Mouse (Mus musculus) cerebellum, adult 9-11 months (tissue): ENCODE data around the gene Prm1.
"Not testable (repeated sequence)": the region's sequence is repeated elsewhere in the genome, so short reads cannot be mapped to it uniquely, and the experiment has no call there.

Source experiments
- DNase-seq: peaks from one replicate; pipeline ENCODE4 v3.0.0; 2022

The Prm1 gene

DNA sequence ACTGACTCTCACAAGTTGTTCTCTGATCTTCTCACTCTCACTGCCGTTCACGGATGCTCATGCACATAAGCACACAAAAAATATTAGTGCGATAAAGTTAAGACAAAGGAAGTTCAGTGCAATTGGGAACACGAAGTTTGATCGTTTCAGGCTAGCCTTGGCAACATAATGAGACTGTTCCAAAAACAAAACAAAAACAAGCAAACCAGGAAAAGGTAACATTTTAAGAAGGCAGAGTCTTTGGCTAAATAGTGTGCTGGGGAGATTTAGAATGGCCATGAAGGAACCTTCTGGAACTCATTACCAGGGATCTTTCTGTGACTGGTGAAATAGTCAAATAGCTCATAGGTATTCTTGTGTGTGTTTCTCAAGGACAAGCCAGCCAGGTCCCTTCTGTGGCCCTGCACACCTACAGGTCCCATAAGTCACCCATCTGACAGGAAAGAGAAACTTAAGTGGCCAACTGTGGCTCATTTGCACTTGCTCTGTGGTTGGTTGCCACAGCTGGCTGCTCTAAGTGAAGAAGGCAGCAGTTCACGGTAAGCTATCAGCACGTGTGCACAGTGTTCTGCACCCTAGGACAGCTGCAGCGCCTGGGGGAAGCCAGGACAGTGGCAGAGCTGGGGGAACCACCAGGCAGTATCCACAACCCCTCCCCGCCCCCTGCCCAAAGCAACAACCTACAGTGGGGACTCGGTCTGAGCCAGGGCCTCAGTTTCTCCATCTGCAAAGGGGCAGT lies at the start of gene Prm1:
Gene Prm1, minus strand, starts transcription at position 51 of the 739 bp plus-strand sequence.
- no peak for DNase-seq

DNA sequence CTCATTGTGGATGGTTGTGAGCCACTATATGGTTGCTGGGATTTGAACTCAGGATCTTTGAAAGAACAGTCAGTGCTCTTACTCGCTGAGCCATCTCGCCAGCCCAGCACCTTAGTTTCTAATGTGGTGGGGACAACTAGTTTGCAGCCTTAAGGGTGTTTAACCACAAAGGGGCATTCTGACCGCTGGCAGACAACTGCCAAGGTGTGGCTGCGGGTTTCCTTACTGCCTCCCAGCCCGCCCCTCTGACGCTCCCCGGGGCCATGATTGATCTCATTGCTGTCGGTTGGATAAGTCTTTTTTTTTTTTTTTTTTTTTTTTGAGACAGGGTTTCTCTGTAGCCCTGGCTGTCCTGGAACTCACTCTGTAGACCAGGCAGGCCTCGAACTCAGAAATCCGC lies 46.6 kb upstream of the Prm1 start:
- not testable (repeated sequence) for DNase-seq

DNA sequence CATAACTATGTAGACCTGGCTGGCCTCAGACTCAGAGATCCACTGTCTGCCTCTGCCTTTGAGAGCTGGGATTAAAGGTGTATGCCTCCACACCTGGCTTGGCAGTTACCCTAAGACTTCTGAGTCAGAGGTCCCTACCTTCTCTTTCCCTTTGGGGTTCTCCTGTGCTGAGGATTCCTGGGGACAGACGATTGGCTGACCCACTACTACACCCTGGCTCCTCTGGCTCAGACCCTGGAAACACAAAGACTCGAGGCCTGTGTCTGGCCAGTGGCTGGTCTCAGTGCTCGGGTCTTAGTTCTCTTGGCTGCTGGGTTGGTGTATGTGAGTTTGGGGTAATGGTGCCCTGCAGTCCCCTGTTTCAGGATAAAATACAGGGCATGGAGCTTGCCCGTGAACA lies 45.3 kb upstream of the Prm1 start:
- DNase-seq, result no peak

- DNase-seq, result peak; percentile 91
Observed at GRCm38 (mm10) chr16:10849965-10850861, 44.6 kb upstream of the Prm1 start.

DNA sequence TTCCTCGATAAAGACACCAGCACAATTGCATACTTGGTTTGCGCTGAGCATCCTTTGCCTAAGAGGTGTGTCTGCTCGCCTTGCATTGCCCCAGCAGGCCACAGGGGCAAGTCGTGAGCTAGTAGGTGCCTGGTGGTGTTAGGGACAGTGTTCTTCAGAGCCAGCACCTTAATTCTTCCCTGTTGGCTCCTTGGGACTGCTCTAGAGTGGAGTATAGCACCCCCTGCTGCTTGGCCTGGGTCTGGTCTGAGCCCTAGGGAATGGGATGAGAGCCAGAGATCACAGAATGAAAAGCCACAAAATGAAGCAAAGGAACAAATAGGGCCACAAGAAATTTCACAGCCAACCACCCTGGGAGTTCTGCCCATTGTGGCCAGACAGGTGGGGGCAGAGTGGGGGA lies 40.9 kb upstream of the Prm1 start:
- peak; percentile 71 for DNase-seq

DNA sequence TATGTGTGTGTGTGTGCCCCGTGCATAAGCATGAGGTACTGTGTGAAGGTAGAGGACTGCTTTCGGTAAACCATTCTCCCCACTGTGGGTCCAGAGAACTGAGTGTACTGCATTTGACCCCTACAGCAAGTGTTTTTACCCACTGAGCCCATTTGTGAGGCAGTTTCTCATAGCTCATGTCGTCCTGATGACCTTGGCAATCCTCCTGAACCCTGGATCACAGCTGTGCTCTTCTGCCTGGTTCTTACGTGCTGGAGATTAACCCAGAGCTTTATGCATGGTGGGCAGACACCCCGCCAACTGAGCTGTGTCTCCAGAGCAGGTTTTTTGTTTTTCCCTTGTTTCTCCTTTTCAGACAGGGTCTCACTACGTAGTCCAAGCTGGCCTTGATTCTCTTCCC lies 40.3 kb upstream of the Prm1 start:
- DNase-seq, result no peak

- no peak for DNase-seq
Observed at GRCm38 (mm10) chr16:10844319-10844670, 38.7 kb upstream of the Prm1 start.

DNA sequence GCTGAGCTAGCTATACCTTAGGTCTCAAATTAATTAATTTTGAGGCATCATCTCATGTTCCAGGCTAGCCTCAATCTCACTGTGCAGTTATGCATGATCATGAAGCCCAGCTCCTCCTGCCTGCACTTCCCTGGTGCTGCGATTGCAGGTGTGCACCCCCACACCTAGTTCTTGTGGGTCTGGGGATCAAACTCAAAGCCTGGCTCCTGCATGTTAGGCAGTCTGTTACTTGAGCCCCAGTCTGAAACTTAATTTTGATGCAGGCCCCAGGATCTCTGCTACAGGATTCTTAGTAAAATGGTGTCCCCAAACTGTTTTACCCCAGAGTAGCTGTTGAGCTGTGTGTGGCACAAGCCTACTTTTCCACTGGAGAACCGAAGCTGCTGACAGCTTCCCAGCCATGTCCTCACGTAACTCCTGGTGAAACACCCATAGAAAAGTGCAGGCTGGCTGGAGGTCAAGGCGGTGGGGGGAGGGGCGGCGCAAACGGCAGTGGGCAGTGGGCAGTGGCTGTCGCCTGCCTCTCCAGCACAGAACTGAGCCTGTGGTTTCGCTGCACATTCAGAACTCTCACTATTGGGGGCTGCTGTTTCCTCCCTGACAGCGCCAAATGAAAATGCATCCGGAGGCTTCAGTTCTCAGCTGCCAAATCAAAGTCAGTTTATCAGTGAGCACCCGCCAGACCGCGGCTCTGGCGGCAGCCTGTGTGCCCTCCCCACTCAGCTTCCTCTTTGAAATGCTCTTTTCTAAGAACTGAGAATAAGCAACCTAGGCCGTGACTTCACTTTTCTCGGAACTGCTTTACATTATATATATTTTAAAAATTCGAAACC lies 38.1 kb upstream of the Prm1 start:
- DNase-seq, result no peak

- DNase-seq, result no peak
Observed at GRCm38 (mm10) chr16:10842282-10842855, 36.7 kb upstream of the Prm1 start.

- DNase-seq, result no peak
Observed at GRCm38 (mm10) chr16:10840018-10840417, 34.4 kb upstream of the Prm1 start.

DNA sequence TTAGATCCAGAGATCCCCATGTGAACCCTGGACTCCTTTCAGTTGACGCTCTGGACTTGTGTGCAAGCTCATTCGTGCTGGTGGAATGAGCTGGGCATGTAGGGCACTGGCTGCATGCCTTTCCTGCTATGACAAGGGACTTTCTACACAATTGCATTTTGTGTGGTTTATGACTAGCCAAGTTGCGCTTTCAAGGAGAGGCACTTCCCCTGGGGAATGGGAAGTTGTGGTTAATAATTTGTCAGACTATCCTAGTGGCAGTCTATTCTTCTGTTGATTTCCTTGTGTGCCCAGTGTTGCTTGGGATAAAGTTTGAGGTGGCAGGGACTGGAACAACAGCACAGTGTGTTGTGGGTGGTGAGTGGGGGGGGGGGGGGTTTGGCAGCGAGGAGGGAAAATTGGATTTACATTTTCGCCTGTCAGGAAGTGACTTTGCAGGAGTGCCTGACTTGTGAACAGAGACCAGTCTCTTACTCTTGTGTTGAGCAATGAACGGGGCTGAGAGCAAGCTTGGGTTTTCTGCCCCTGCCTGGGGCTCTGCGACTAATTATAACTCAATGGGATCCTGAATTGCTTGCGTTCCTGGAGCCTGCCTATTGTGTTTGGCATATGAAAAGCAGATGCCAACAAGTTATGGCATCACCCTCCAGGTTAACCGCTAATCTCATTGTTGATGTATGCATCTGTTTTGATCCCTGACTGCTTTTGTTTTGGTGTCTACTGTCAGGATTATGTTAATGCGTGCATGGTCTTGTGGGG lies 33.0 kb upstream of the Prm1 start:
- DNase-seq, result no peak

DNA sequence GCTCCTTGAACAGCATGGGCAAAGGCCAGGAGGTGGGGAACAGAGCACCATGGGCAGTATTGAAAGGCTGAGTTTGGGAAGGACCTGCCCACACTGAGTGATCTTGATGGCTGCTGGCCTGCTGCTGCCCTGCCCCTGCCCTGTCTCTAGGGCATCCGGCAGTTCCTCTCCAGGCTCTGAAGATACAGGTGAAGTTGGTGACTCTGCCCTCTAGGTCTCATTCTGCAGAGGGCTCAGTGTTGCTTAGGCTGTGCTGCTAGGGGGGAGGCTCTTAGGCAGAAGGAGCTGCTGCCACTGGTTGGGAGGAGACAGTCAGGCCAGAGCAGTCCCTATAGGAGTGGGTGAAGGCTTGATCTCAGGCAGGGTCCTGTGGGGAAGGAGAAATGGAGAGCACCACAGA lies 32.3 kb upstream of the Prm1 start:
- no peak for DNase-seq

- no peak for DNase-seq
Observed at GRCm38 (mm10) chr16:10837250-10837649, 31.6 kb upstream of the Prm1 start.

GRCm38 (mm10) chr16:10836388-10836787 lies 30.7 kb upstream of the Prm1 start:
- DNase-seq, result no peak

DNA sequence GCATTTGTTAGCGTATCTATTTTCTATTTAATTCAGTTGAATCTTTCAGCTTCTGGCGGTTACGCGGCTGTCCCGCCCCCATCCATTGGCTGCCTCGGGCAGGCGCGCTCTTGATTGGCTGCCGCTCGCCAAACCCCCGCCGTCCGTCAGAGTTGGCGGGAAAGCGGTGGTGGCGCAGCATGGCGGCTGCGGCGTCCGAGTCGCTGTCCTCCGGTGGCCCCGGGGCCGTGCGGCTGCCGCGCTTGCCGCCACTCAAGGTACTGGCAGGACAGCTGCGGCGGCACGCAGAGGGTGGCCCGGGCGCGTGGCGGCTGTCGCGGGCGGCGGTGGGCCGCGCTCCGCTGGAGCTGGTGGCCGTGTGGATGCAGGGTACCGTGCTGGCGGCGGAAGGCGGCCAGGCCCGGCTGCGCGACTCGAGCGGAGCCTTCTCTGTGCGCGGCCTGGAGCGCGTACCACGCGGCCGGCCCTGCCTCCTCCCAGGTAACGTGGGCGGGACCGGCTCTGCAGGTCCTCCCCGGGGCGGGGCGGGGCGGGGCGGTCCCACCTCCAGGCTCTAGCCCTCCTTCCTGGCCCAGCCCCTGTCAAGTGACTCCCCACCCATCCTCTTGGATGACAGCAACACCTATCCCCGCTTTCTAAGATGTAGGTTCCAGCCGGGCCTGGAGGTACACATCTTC lies 29.4 kb upstream of the Prm1 start, which contains the start of gene Rmi2:
Gene Rmi2, plus strand, starts transcription at position 149 of the 677 bp plus-strand sequence.
- DNase-seq, result peak; percentile 87

DNA sequence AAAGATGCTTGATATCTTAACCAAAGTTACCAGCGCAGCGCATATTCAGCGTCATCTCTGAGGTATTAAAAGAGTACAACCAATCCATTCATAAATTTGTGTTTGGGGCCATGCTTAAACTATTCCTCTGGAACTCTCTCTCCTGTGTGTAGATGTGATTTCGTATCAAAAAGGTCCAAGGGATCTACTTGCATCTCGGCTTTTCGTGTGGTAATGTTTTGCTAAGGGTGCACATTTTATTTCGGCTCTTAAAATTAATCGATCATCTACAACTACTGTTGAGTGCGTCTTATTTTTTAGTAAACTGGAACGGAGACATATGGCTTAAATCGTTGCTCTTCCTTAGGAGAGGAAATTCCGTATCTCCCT lies 28.9 kb upstream of the Prm1 start:
- no peak for DNase-seq

DNA sequence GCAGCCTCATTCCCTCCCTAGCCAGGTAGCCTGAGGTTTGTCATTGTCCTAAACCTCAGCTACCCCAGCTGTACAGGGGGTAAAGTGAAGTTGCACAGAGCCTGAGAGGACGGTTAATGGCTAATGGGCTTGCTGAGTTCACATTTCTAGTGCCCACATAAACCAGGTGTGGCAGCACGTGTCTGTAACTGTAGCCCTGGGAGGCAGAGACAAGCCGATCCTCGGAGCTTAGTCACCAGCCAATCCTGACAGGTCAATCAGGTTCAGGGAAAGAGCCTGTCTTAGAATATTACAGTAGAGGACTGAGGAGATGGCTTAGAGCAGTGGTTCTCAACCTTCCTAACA lies 22.8 kb upstream of the Prm1 start:
- no peak for DNase-seq

DNA sequence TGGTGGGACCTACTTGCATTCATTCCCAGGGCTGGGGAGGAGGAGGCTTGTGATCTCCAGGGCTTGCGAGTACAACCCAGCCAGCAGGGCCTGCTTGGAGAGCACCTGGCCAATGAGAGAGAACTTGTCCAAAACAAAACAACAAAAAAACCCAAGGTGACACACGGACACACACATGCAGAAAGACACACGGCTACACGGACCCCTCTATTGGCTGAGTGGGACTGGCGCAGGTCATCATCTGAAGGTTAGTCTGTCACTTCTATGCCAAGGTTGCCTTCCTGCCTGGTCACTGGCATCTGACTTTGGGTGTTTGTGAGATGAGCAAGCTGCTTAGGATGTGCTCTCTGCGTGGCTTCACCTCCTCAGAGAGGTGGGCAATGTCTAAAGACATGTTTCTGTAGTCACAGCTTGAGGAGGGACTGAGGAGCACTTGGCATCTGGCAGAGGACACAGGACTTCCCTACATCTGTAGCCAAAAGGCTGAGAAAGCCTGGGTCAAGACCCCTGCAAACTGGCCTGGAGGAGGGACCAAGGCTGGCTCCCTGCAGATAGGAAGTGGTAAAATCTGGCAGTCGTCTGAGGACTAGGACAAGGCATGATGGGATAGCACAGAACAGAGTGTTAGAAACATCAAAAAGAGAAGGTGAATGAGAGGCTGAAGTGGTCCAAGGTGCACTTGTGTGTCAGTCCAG lies 22.3 kb upstream of the Prm1 start:
- DNase-seq, result no peak

- DNase-seq, result no peak
Observed at GRCm38 (mm10) chr16:10827269-10827668, 21.6 kb upstream of the Prm1 start.

- DNase-seq, result no peak
Observed at GRCm38 (mm10) chr16:10825840-10826239, 20.2 kb upstream of the Prm1 start.

DNA sequence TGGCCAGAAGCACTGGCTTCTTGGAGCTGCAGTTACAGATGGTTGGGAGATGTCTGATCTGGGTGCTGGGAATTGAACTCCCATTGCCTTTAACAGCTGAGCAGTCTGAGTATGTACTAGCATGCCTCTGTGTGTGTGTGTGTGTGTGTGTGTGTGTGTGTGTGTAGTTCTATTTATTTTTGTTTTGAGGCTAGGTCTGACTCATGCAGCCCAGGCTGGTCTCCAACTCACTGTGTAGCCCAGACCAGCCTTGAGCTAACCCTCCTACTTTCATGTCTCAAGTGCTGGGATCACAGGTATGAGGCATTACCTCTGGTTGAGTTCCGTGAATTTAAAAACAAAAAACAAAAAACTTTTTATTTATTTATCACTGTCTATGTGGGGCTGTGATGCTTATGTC lies 18.9 kb upstream of the Prm1 start:
- no peak for DNase-seq
